Mouse (Mus musculus): ENCODE data around the gene Rpl13a. TPM values are rescaled to one million over a fixed set of nuclear protein-coding genes. Genes with fewer than 3 reads are reported as not detected.
"Not testable (repeated sequence)": the region's sequence is repeated elsewhere in the genome, so short reads cannot be mapped to it uniquely, and the experiment has no call there.

The Rpl13a gene
- polyA plus RNA-seq, 1 experiment from 2014 or later = 977 TPM

DNA sequence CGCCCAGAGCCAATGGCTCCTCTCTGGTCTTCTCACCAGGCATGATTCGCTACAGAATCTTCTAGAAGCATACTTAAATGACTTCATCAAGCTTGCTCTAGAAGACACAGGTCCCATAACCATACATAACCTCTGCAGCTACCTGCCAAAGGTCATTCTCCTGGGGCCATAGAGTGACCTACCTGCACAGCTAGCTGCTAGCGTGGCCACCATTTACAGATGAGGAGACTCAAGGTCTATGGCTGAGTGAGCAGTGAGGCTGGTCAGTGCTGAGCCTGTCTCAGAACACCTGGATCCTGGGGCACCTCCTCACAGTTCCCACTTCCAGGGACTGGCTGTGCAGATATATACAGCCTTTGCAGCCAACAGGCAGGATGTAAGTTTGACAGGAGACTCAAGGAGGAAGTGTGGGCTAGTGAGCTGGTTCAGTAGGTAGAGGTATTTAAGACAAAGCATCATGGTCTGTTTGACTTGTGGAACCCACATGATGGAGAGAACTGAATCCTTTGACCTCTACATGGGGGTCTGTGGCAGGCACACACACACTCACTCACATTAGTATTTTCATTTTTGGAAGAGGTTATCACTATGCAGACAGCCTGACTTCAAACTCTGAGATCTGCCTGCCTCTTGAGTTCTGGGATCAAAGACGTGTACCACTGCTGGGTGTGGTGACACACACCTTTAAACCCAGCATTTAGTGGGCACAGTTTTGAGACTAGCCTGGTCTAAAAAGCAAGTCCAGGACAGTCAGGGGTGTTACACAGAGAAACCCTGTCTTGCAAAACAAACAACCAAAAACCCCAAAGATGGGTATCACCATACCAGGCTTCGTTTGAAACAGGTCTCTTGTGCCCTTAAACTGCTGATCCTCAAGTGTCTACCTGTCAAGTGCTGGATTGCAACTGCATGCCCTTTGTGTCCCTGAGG, 8.5 kb downstream of the Rpl13a start:
- no peak overlapping the region for H3K27ac ChIP-seq
- no peak overlapping the region for H3K4me3 ChIP-seq
- 80% methylated on average over 5 of the region's 5 CpGs for WGBS
- H3K9ac ChIP-seq = no peak overlapping the region
- peaks cover 23% of the 10 kb centered on the region for H3K4me1 ChIP-seq
- no peaks in the 10 kb centered on the region for H3K27me3 ChIP-seq
- no peak for ATAC-seq (ENCODE audit: low FRiP score)
- H3K36me3 ChIP-seq = peaks cover 52% of the 10 kb centered on the region
- H3K9me3 ChIP-seq (replicated peaks) = no peaks in the 10 kb centered on the region
- H3K4me2 ChIP-seq (replicated peaks) = no peak overlapping the region

DNA sequence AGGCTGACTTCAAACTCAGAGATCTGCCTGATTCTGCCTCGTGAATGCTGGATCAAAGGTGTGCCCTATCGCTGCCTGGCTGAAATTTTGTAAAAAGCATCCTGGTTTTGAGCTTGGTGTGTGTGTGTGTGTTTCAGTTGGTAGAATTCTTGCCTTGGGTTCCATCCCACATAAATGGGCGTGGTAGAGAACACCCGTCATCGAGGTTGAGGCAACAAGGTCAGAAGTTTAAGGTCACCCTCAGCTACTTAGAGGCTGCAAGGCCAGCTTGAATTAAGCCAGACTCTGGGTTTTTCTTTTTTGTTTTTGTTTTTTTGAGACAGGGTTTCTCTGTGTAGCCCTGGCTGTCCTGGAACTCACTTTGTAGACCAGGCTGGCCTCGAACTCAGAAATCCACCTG, 10.2 kb downstream of the Rpl13a start:
- peaks cover 51% of the 10 kb centered on the region for H3K36me3 ChIP-seq
- H3K9me3 ChIP-seq (replicated peaks) = no peaks in the 10 kb centered on the region
- no peak overlapping the region for H3K9ac ChIP-seq
- no peak overlapping the region for H3K4me3 ChIP-seq
- H3K27ac ChIP-seq = no peak overlapping the region
- H3K27me3 ChIP-seq = no peaks in the 10 kb centered on the region
- no peak overlapping the region for H3K4me2 ChIP-seq (replicated peaks)
- peaks cover 18% of the 10 kb centered on the region for H3K4me1 ChIP-seq
- 86% methylated on average over 6 of the region's 6 CpGs for WGBS
- no peak for ATAC-seq (ENCODE audit: low FRiP score)

- WGBS = 80% methylated on average over 8 of the region's 8 CpGs
- H3K4me2 ChIP-seq (replicated peaks) = no peak overlapping the region
- no peak overlapping the region for H3K27ac ChIP-seq
- H3K9me3 ChIP-seq (replicated peaks) = no peaks in the 10 kb centered on the region
- ATAC-seq (ENCODE audit: low FRiP score) = no peak
- no peaks in the 10 kb centered on the region for H3K27me3 ChIP-seq
- peaks cover 47% of the 10 kb centered on the region for H3K36me3 ChIP-seq
- peaks cover 10% of the 10 kb centered on the region for H3K4me1 ChIP-seq
- no peak overlapping the region for H3K4me3 ChIP-seq
- H3K9ac ChIP-seq = no peak overlapping the region
Observed at GRCm38 (mm10) chr7:45117566-45117965, 11.0 kb downstream of the Rpl13a start.

DNA sequence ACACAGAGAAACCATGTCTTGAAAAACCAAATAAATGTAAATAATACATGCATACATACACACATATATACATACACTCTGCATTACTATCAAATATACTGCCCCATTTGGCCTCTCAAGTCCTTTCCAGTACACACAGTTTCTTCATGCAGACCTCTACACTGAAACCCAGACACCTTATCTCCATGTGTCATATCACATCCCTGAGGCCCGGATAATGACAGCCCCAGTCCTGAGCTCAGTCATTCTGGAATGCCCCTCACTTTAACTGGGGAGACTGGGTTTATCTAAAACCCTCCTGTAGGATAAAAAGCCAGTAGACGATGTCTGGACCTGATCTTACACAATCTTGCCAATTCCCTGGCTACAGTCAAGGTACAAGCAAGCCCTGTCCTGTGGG, 15.1 kb downstream of the Rpl13a start:
- Histone ChIP-seq H3K36me3 (peaks cover 9% of the 10 kb centered on the region), H3K27ac (no peak overlapping the region), H3K4me3 (no peak overlapping the region), H3K9me3 (replicated peaks) (no peaks in the 10 kb centered on the region), H3K4me2 (replicated peaks) (no peak overlapping the region), H3K9ac (no peak overlapping the region), H3K27me3 (no peaks in the 10 kb centered on the region), H3K4me1 (no peaks in the 10 kb centered on the region)
- 87% methylated on average over 2 of the region's 2 CpGs for WGBS
- no peak for ATAC-seq (ENCODE audit: low FRiP score)

- Histone ChIP-seq H3K9ac (no peak overlapping the region), H3K27me3 (no peaks in the 10 kb centered on the region), H3K4me3 (no peak overlapping the region), H3K4me2 (replicated peaks) (no peak overlapping the region), H3K36me3 (peaks cover 1% of the 10 kb centered on the region; the same call in 1 of the 2 replicates), H3K9me3 (replicated peaks) (no peaks in the 10 kb centered on the region), H3K27ac (no peak overlapping the region), H3K4me1 (no peaks in the 10 kb centered on the region)
- no peak for ATAC-seq (ENCODE audit: low FRiP score)
- WGBS = 61% methylated on average over 3 of the region's 3 CpGs
Observed at GRCm38 (mm10) chr7:45112529-45112928, 16.0 kb downstream of the Rpl13a start.

DNA sequence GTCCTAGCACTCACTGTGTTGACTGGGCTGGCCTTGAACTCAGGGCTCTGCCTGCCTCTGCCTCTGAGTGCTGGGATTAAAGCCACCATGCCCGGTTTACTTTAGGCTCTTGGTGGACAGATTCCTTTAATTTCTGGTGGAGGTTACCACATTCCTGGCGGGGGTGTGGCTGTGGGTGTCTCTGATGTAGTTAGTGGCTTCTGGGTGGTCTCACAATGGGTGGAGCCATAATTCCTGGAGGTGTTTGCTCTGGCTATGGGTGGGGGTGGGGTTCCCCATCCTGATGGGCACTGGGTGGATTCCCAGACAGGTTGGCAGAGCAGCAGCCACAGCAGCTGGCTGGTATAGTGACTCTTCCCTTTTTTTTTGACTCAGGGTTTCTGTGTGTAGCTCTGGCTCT, 16.6 kb downstream of the Rpl13a start:
- no peak for ATAC-seq (ENCODE audit: low FRiP score)
- no peak overlapping the region for H3K4me3 ChIP-seq
- no peak overlapping the region for H3K9ac ChIP-seq
- H3K4me1 ChIP-seq = no peaks in the 10 kb centered on the region
- no peak overlapping the region for H3K4me2 ChIP-seq (replicated peaks)
- H3K27me3 ChIP-seq = no peaks in the 10 kb centered on the region
- H3K27ac ChIP-seq = no peak overlapping the region
- WGBS = 73% methylated on average over 2 of the region's 2 CpGs
- H3K36me3 ChIP-seq = no peaks in the 10 kb centered on the region
- no peaks in the 10 kb centered on the region for H3K9me3 ChIP-seq (replicated peaks)

DNA sequence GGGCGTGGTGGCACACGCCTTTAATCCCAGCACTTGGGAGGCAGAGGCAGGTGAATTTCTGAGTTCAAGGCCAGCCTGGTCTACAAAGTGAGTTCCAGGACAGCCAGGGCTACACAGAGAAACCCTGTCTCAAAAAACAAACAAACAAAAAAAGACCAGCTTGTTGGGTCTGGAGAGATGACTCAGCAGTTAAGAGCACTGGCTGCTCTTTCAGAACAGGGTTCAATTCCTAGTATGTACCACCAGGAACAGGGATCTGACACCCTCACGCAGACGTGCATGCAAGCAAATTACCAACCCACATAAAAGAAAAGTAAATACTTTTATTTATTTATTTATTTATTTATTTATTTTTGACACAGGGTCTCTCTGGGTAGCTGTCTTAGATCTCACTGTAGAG, 18.5 kb downstream of the Rpl13a start:
- H3K27me3 ChIP-seq; H3K27ac ChIP-seq; H3K4me3 ChIP-seq; H3K9ac ChIP-seq; H3K4me1 ChIP-seq; H3K9me3 ChIP-seq (replicated peaks); ATAC-seq (ENCODE audit: low FRiP score); H3K4me2 ChIP-seq (replicated peaks); H3K36me3 ChIP-seq: not testable (repeated sequence)
- 89% methylated on average over 4 of the region's 4 CpGs for WGBS

- 0 out of 2 replicates have a peak, but pooled peaks cover 5% of the 10 kb centered on the region for H3K4me1 ChIP-seq
- H3K4me3 ChIP-seq = no peak overlapping the region
- H3K27ac ChIP-seq = no peak overlapping the region
- no peaks in the 10 kb centered on the region for H3K9me3 ChIP-seq (replicated peaks)
- no peak overlapping the region for H3K9ac ChIP-seq
- H3K36me3 ChIP-seq = no peaks in the 10 kb centered on the region
- no peak overlapping the region for H3K4me2 ChIP-seq (replicated peaks)
- WGBS = 50% methylated on average over 5 of the region's 5 CpGs
- H3K27me3 ChIP-seq = no peaks in the 10 kb centered on the region
- ATAC-seq (ENCODE audit: low FRiP score) = no peak
Observed at GRCm38 (mm10) chr7:45107052-45107645, 21.4 kb downstream of the Rpl13a start.

GRCm38 (mm10) chr7:45106441-45106840, 22.1 kb downstream of the Rpl13a start:
- Histone ChIP-seq H3K27ac (no peak overlapping the region), H3K36me3 (no peaks in the 10 kb centered on the region), H3K27me3 (no peaks in the 10 kb centered on the region), H3K4me1 (0 out of 2 replicates have a peak, but pooled peaks cover 5% of the 10 kb centered on the region), H3K4me3 (no peak overlapping the region), H3K9ac (no peak overlapping the region), H3K4me2 (replicated peaks) (no peak overlapping the region), H3K9me3 (replicated peaks) (no peaks in the 10 kb centered on the region)
- ATAC-seq (ENCODE audit: low FRiP score) = no peak
- 28% methylated on average over 6 of the region's 6 CpGs for WGBS

DNA sequence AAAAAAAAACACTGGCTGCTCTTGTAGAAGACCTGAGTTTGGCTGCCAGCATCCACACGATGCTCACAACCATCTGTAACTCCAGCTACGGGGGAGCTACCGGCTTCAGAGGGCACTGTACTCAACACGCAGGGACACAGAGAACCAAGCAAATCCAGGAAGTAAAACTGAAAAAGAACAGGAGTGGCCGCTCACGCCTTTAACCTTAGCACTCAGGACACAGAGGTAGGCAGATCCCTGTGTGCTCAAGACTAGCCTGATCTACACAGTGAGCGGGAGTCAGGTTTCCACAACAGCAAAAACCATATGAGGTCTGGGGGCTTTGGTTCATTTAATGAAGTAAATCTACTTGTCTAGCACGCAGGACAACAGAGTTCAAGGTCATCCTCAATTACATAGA, 23.1 kb downstream of the Rpl13a start:
- H3K36me3 ChIP-seq = no peaks in the 10 kb centered on the region
- WGBS = 82% methylated on average over 8 of the region's 8 CpGs

GRCm38 (mm10) chr7:45104941-45105340, 23.6 kb downstream of the Rpl13a start:
- Histone ChIP-seq H3K4me3 (no peak overlapping the region), H3K4me2 (replicated peaks) (no peak overlapping the region), H3K27ac (no peak overlapping the region), H3K9me3 (replicated peaks) (no peaks in the 10 kb centered on the region), H3K9ac (no peak overlapping the region), H3K4me1 (0 out of 2 replicates have a peak, but pooled peaks cover 5% of the 10 kb centered on the region), H3K36me3 (no peaks in the 10 kb centered on the region), H3K27me3 (no peaks in the 10 kb centered on the region)
- no peak for ATAC-seq (ENCODE audit: low FRiP score)
- 86% methylated on average over 5 of the region's 5 CpGs for WGBS

More for the DNA sequence above, 23.1 kb downstream of the Rpl13a start:
- H3K9ac ChIP-seq = no peak overlapping the region
- H3K4me1 ChIP-seq = 0 out of 2 replicates have a peak, but pooled peaks cover 5% of the 10 kb centered on the region
- H3K9me3 ChIP-seq (replicated peaks) = no peaks in the 10 kb centered on the region
- H3K4me2 ChIP-seq (replicated peaks) = no peak overlapping the region
- ATAC-seq (ENCODE audit: low FRiP score) = no peak
- H3K27me3 ChIP-seq = no peaks in the 10 kb centered on the region
- no peak overlapping the region for H3K4me3 ChIP-seq
- no peak overlapping the region for H3K27ac ChIP-seq

- H3K9me3 ChIP-seq (replicated peaks) = no peaks in the 10 kb centered on the region
- H3K4me3 ChIP-seq = no peak within 1 kb of the TSS
- 0 out of 2 replicates have a peak within 1 kb of the TSS, but pooled peaks have one; percentile 24 for H3K27ac ChIP-seq
- no peak for ATAC-seq (ENCODE audit: low FRiP score)
- 0 out of 2 replicates have a peak, but pooled peaks cover 5% of the 10 kb centered on the region for H3K4me1 ChIP-seq
- 79% methylated on average over 7 of the region's 7 CpGs for WGBS
- H3K4me2 ChIP-seq (replicated peaks) = peak within 1 kb of the TSS; percentile 13
- no peaks in the 10 kb centered on the region for H3K36me3 ChIP-seq
- no peaks in the 10 kb centered on the region for H3K27me3 ChIP-seq
- H3K9ac ChIP-seq = no peak within 1 kb of the TSS
Observed at GRCm38 (mm10) chr7:45103652-45104180, 24.8 kb downstream of the Rpl13a start, which contains the start of gene Fcgrt. Gene Fcgrt (minus strand): TSS chr7:45103851.

Measured in hindbrain, embryonic 12.5 days (tissue).